Mouse (Mus musculus): ENCODE measurements at regions not wholly inside any gene's neighbourhood (a gene's known extent, or its start where the extent isn't known, plus 50 kb on each side); places are given as distances from the start of the nearest gene placed in this dataset.

DNA sequence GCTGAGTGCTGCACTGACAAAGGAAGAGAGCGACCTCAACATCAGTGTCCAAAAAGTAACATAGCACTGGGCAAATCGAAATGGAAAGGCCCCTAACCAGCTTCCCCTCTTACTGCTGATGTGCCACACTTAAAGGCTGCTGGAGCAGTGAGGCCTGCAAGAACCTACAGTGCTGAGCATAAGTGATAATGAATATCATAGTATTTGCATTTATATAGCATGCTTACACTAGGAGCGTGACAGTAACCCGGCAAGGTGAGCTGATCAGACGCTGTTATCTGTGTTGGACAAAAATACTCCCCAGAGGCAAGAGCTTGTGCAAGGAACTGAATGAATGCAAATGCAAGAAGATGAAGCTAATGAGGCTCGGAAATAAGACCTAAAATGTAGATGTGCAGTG is 313.5 kb upstream of the Chl1 start:
- TF ChIP-seq CTCF (IDR thresholded peaks at IDR 0.05; ENCODE audit: borderline replicate concordance, extremely low read depth, insufficient read depth, insufficient read length) (no peak), POLR2A (IDR thresholded peaks at IDR 0.05; ENCODE audit: borderline replicate concordance, extremely low read depth, insufficient read depth, insufficient read length, poor library complexity, severe bottlenecking) (no peak)
